Mouse (Mus musculus): ENCODE measurements around the gene Neu1. TPM values are rescaled to one million over a fixed set of nuclear protein-coding genes. Genes with fewer than 3 reads are reported as not detected.
"Not testable (repeated sequence)": the region's sequence is repeated elsewhere in the genome, so short reads cannot be mapped to it uniquely, and the experiment has no call there.

Neu1 gene
- polyA plus RNA-seq, 1 experiment from 2014 or later: 22.7 TPM

GRCm38 (mm10) chr17:34948721-34949552 lies 17.9 kb downstream of the Neu1 start:
- 58% methylated on average over 9 of the region's 9 CpGs for WGBS
- ATAC-seq (ENCODE audit: insufficient number of reproducible peaks, low FRiP score, low TSS enrichment, low read depth); H3K9me3 ChIP-seq (replicated peaks); H3K27me3 ChIP-seq; H3K4me2 ChIP-seq (replicated peaks); H3K4me3 ChIP-seq (replicated peaks); H3K9ac ChIP-seq: not testable (repeated sequence)
- Histone ChIP-seq H3K27ac (replicated peaks) (peak overlapping the region; percentile 34; the same call in 1 of the 2 replicates), H3K36me3 (peaks cover 21% of the 10 kb centered on the region), H3K4me1 (peaks cover 19% of the 10 kb centered on the region)

DNA sequence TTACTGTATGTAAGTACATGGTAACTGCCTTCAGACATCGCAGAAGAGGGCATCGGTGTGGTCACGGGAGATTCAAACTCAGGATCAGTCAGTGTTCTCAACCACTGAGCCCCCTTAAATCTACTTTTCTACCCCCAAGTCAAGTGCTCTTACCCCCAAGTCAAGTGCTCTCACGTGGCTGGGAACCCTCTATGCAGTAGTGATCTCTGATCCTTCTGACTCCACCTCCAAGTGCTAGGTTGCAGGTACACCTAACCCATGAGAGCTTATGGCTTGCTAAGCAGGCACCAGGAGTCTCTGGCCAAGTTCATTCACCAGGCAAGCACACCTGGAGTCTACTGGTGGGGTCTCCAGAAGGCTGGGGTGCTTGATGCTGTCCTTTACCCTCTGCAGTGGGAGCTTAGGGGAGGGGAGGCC lies 18.5 kb downstream of the Neu1 start:
- Histone ChIP-seq H3K4me3 (replicated peaks) (no peak overlapping the region), H3K27me3 (no peaks in the 10 kb centered on the region), H3K36me3 (peaks cover 21% of the 10 kb centered on the region), H3K9me3 (replicated peaks) (no peaks in the 10 kb centered on the region), H3K9ac (no peak overlapping the region), H3K4me1 (peaks cover 14% of the 10 kb centered on the region), H3K4me2 (replicated peaks) (no peak overlapping the region), H3K27ac (replicated peaks) (no peak overlapping the region)
- ATAC-seq (ENCODE audit: insufficient number of reproducible peaks, low FRiP score, low TSS enrichment, low read depth): no peak
- WGBS: 39% methylated on average over 4 of the region's 4 CpGs

DNA sequence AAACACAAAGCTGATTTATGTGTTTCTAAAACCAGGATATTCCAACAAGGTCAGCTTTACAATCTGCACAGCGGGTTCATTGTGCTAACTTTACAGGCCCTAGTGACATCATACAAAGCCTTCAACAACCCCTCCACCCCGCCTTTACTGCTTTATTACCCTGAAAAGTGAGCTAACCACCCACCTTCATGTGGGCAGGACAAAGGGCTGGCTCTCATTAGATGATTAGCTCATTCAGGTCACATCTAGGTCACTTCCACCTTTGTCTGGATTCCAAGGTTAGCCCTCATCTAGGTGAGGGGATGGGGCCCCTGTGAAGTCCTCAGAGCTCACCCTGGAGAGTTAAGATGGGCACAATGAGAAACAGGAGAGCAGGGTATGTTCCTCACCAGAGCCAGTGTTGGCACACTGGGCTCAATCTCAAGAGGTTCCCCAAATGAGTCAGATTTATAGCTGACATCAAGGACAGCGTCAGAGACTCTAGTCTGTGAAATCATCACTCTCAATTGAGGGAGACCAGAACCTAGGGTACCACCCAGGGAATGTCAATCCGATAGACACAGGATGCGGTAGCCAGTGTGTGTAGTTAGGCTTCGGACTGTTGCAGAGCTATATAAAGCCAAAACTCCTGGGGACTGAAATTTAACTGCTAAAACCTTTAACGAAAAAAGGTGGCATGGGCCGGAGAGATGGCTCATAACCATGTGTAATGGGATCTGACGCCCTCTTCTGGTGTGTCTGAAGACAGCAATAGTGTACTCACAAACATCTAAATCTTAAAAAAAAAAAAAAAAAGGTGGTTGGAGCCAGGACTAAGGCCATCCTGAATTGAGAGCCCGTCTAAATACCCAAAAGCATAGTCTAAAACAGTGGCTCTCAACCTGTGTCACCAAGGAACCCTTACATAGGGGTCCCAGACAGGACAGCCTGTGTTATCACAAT lies 19.7 kb downstream of the Neu1 start:
- 25% methylated on average over 10 of the region's 10 CpGs for WGBS

DNA sequence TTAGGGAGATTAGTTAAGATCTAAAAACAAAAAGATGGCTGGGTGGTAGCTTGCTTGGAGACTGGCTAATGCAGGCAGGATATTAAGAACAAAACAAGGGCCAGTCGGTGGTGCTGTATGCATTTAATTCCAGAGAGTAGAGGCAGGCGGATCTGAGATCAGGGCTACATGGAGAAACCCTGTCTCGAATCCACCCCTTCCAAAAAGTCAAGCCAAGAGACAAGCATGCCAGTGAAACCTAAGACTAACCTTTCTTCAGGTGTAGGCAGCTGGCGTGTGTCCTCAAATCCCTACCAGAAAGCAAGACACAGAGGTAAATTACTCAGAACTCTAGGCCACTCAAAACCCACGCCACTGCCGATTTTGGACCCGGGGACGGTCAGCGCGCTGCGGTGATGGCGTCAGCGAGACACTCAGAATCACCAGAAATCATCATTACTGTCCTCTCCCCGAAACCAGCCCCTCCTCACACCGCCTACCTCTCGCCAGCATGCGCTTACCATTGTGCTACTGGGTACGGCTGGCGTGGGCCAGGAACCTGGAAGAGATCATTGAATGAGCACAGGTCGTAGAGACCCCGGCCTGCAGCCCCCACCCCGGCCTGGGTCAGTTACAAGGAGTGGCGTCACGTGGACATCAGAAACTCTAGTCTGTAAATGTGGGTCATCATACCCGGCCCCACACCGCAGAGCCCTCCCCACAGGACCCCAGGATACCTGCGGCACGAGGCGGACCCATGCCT lies 20.8 kb downstream of the Neu1 start:
- Histone ChIP-seq H3K4me3 (replicated peaks) (peak overlapping the region; percentile 97), H3K27ac (replicated peaks) (peak overlapping the region; percentile 93), H3K36me3 (peaks cover 21% of the 10 kb centered on the region), H3K9me3 (replicated peaks) (no peaks in the 10 kb centered on the region), H3K9ac (peak overlapping the region; percentile 99), H3K4me2 (replicated peaks) (peak overlapping the region; percentile 72), H3K4me1 (peaks cover 13% of the 10 kb centered on the region), H3K27me3 (no peaks in the 10 kb centered on the region)
- under 1% methylated on average over 29 of the region's 29 CpGs for WGBS
- no peak; the same call in 1 of the 2 replicates for ATAC-seq (ENCODE audit: insufficient number of reproducible peaks, low FRiP score, low TSS enrichment, low read depth)

More for the DNA sequence above, 19.7 kb downstream of the Neu1 start:
- peak overlapping the region; percentile 97 for H3K4me3 ChIP-seq (replicated peaks)
- H3K27ac ChIP-seq (replicated peaks): peak overlapping the region; percentile 93
- H3K9me3 ChIP-seq (replicated peaks): no peaks in the 10 kb centered on the region
- no peaks in the 10 kb centered on the region for H3K27me3 ChIP-seq
- peak overlapping the region; percentile 99 for H3K9ac ChIP-seq
- H3K4me1 ChIP-seq: peaks cover 13% of the 10 kb centered on the region
- ATAC-seq (ENCODE audit: insufficient number of reproducible peaks, low FRiP score, low TSS enrichment, low read depth): no peak
- H3K36me3 ChIP-seq: peaks cover 21% of the 10 kb centered on the region
- peak overlapping the region; percentile 72 for H3K4me2 ChIP-seq (replicated peaks)

GRCm38 (mm10) chr17:34952378-34953040 lies 21.5 kb downstream of the Neu1 start:
- ATAC-seq (ENCODE audit: insufficient number of reproducible peaks, low FRiP score, low TSS enrichment, low read depth): peak; percentile 84
- Histone ChIP-seq H3K4me3 (replicated peaks) (peak overlapping the region; percentile 97), H3K9me3 (replicated peaks) (no peaks in the 10 kb centered on the region), H3K27me3 (no peaks in the 10 kb centered on the region), H3K4me1 (peaks cover 13% of the 10 kb centered on the region), H3K9ac (peak overlapping the region; percentile 99), H3K27ac (replicated peaks) (peak overlapping the region; percentile 93), H3K36me3 (peaks cover 21% of the 10 kb centered on the region), H3K4me2 (replicated peaks) (peak overlapping the region; percentile 72)
- 0% methylated on average over 23 of the region's 23 CpGs for WGBS

DNA sequence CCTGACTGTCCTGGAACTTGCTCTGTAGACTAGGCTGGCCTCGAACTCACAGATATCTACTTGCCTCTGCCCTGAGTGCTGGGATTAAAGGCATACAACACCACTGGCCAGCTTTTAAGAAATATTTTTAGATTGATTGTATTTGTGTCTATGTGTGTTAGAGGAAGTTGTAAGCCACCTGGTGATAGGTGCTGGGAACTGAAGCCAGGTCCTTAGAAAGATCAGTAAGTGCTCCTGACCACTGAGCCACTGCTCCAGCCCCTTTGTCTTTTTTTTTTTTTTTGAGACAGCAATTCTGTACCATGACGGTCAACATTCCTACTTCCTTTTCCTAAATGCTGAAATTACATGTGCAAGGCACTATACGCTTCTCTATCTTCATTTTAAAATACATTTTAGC lies 22.2 kb downstream of the Neu1 start:
- no peak overlapping the region for H3K4me2 ChIP-seq (replicated peaks)
- ATAC-seq (ENCODE audit: insufficient number of reproducible peaks, low FRiP score, low TSS enrichment, low read depth): no peak
- no peak overlapping the region for H3K9ac ChIP-seq
- no peak overlapping the region for H3K27ac ChIP-seq (replicated peaks)
- H3K9me3 ChIP-seq (replicated peaks): no peaks in the 10 kb centered on the region
- no peaks in the 10 kb centered on the region for H3K27me3 ChIP-seq
- peaks cover 13% of the 10 kb centered on the region for H3K4me1 ChIP-seq
- no peak overlapping the region for H3K4me3 ChIP-seq (replicated peaks)
- WGBS: 84% methylated on average over 3 of the region's 3 CpGs
- peaks cover 21% of the 10 kb centered on the region for H3K36me3 ChIP-seq

GRCm38 (mm10) chr17:34953904-34954303 lies 22.9 kb downstream of the Neu1 start:
- Histone ChIP-seq H3K36me3 (peaks cover 17% of the 10 kb centered on the region), H3K4me3 (replicated peaks) (no peak overlapping the region), H3K4me2 (replicated peaks) (no peak overlapping the region), H3K9ac (no peak overlapping the region), H3K27me3 (no peaks in the 10 kb centered on the region), H3K27ac (replicated peaks) (no peak overlapping the region), H3K9me3 (replicated peaks) (no peaks in the 10 kb centered on the region), H3K4me1 (peaks cover 13% of the 10 kb centered on the region)
- no peak for ATAC-seq (ENCODE audit: insufficient number of reproducible peaks, low FRiP score, low TSS enrichment, low read depth)
- WGBS: 84% methylated on average over 4 of the region's 4 CpGs

GRCm38 (mm10) chr17:34954831-34955230 lies 23.8 kb downstream of the Neu1 start:
- no peak overlapping the region for H3K9ac ChIP-seq
- no peaks in the 10 kb centered on the region for H3K27me3 ChIP-seq
- H3K36me3 ChIP-seq: peaks cover 11% of the 10 kb centered on the region
- H3K4me2 ChIP-seq (replicated peaks): no peak overlapping the region
- ATAC-seq (ENCODE audit: insufficient number of reproducible peaks, low FRiP score, low TSS enrichment, low read depth): no peak
- WGBS: 64% methylated on average over 4 of the region's 4 CpGs
- no peaks in the 10 kb centered on the region for H3K9me3 ChIP-seq (replicated peaks)
- H3K27ac ChIP-seq (replicated peaks): no peak overlapping the region
- peaks cover 16% of the 10 kb centered on the region for H3K4me1 ChIP-seq
- no peak overlapping the region for H3K4me3 ChIP-seq (replicated peaks)

GRCm38 (mm10) chr17:34955884-34956283 lies 24.8 kb downstream of the Neu1 start:
- Histone ChIP-seq H3K27me3 (no peaks in the 10 kb centered on the region), H3K4me2 (replicated peaks) (no peak overlapping the region), H3K36me3 (peaks cover under 1% of the 10 kb centered on the region), H3K9me3 (replicated peaks) (no peaks in the 10 kb centered on the region), H3K27ac (replicated peaks) (no peak overlapping the region), H3K4me1 (peaks cover 15% of the 10 kb centered on the region), H3K4me3 (replicated peaks) (no peak overlapping the region), H3K9ac (no peak overlapping the region)
- 84% methylated on average over 3 of the region's 3 CpGs for WGBS
- ATAC-seq (ENCODE audit: insufficient number of reproducible peaks, low FRiP score, low TSS enrichment, low read depth): no peak

GRCm38 (mm10) chr17:34956340-34956739 lies 25.3 kb downstream of the Neu1 start:
- no peak for ATAC-seq (ENCODE audit: insufficient number of reproducible peaks, low FRiP score, low TSS enrichment, low read depth)
- no peaks in the 10 kb centered on the region for H3K9me3 ChIP-seq (replicated peaks)
- H3K4me1 ChIP-seq: peaks cover 10% of the 10 kb centered on the region; the same call in 1 of the 2 replicates
- H3K36me3 ChIP-seq: no peaks in the 10 kb centered on the region
- H3K27me3 ChIP-seq: no peaks in the 10 kb centered on the region
- 33% methylated on average over 1 of the region's 1 CpGs for WGBS
- no peak overlapping the region for H3K27ac ChIP-seq (replicated peaks)
- no peak overlapping the region for H3K9ac ChIP-seq
- no peak overlapping the region for H3K4me3 ChIP-seq (replicated peaks)
- H3K4me2 ChIP-seq (replicated peaks): no peak overlapping the region

Measured in embryonic facial prominence, embryonic 15.5 days (tissue).